Mouse (Mus musculus) CD8-positive naive resting alpha-beta T cell, adult 2 months (primary cell): ENCODE measurements around the gene Syt8.

ENCODE experiments used
- DNase-seq, 2 experiments: peaks; one replicate each; pipeline ENCODE4 v3.0.0; 2022; ENCODE audit warnings: low read depth in 2 of 2, low spot score in 2 of 2

Gene Syt8

GRCm38 (mm10) chr7:142408686-142409085, 26.0 kb upstream of the Syt8 start:
- no peak for DNase-seq

- no peak for DNase-seq
These were observed 25.0 kb upstream of the Syt8 start for GRCm38 (mm10) chr7:142409603-142410002.

- DNase-seq = no peak
These were observed 21.4 kb upstream of the Syt8 start for GRCm38 (mm10) chr7:142413285-142413684.

- DNase-seq = no peak
These were observed 19.3 kb upstream of the Syt8 start for GRCm38 (mm10) chr7:142415314-142415713.

- DNase-seq = no peak
These were observed 18.4 kb upstream of the Syt8 start for GRCm38 (mm10) chr7:142416225-142416624.

- DNase-seq = no peak
These were observed 16.6 kb upstream of the Syt8 start for GRCm38 (mm10) chr7:142418027-142418426.

GRCm38 (mm10) chr7:142418679-142419078, 16.0 kb upstream of the Syt8 start:
- no peak for DNase-seq

GRCm38 (mm10) chr7:142419887-142420286, 14.8 kb upstream of the Syt8 start:
- DNase-seq = no peak

GRCm38 (mm10) chr7:142421826-142422225, 12.8 kb upstream of the Syt8 start:
- DNase-seq = no peak

- DNase-seq = no peak
These were observed 8.9 kb upstream of the Syt8 start for GRCm38 (mm10) chr7:142425641-142426213.

- no peak for DNase-seq
These were observed 6.4 kb upstream of the Syt8 start for GRCm38 (mm10) chr7:142428213-142428612.

GRCm38 (mm10) chr7:142430160-142430678, 4.4 kb upstream of the Syt8 start:
- DNase-seq = no peak

GRCm38 (mm10) chr7:142431106-142431505, 3.5 kb upstream of the Syt8 start:
- no peak for DNase-seq

GRCm38 (mm10) chr7:142433623-142434022, 1.0 kb upstream of the Syt8 start:
- no peak for DNase-seq

- DNase-seq = peak; percentile 56 to 73
These were observed 874 bp downstream of the Syt8 start for GRCm38 (mm10) chr7:142435524-142435923.

GRCm38 (mm10) chr7:142437324-142437723, 2.7 kb downstream of the Syt8 start:
- no peak for DNase-seq

GRCm38 (mm10) chr7:142439966-142440365, 5.3 kb downstream of the Syt8 start:
- DNase-seq = no peak

- peak; percentile 39 to 53 for DNase-seq
These were observed 6.0 kb downstream of the Syt8 start for GRCm38 (mm10) chr7:142440657-142441114.

GRCm38 (mm10) chr7:142441585-142441984, 6.9 kb downstream of the Syt8 start, which contains the start of gene Tnni2:
Gene Tnni2 (plus strand): TSS chr7:142441808.
- DNase-seq = no peak

- no peak for DNase-seq
These were observed 7.6 kb downstream of the Syt8 start for GRCm38 (mm10) chr7:142442081-142442907.

- no peak for DNase-seq
These were observed 8.3 kb downstream of the Syt8 start for GRCm38 (mm10) chr7:142442908-142443420.

GRCm38 (mm10) chr7:142443474-142443873, 8.8 kb downstream of the Syt8 start:
- DNase-seq = no peak
